Mouse (Mus musculus) forebrain, embryonic 11.5 days (tissue): ENCODE data around the gene Gm20388. TPM values are rescaled to one million over a fixed set of nuclear protein-coding genes. Genes with fewer than 3 reads are reported as not detected.
"Not testable (repeated sequence)": the region's sequence is repeated elsewhere in the genome, so short reads cannot be mapped to it uniquely, and the experiment has no call there.

Source experiments
- ATAC-seq: fragments of 200-750 bp; cut with Nextera tagmentation; replicated peaks from 2 replicates; pipeline ENCODE4 v1.8.0; 2017; ENCODE audit warnings: moderate TSS enrichment; ENCODE audit not compliant: low FRiP score
- DNase-seq: peaks from one replicate; pipeline ENCODE4 v3.0.0-alpha.2; 2017; ENCODE audit warnings: low spot score
- H3K27ac ChIP-seq: fragments of 300-500 bp; sonication (generic); 2 replicates; pipeline ENCODE4 v1.5.1; 2014; ENCODE audit warnings: low read depth, low read length
- H3K27me3 ChIP-seq: fragments of 300-500 bp; sonication (generic); 2 replicates; pipeline ENCODE4 v1.6.1; 2014; ENCODE audit warnings: mild to moderate bottlenecking, low read length, mixed read lengths; ENCODE audit not compliant: control insufficient read depth, insufficient read depth
- H3K36me3 ChIP-seq: fragments of 300-500 bp; sonication (generic); 2 replicates; pipeline ENCODE4 v1.6.1; 2014; ENCODE audit warnings: mild to moderate bottlenecking, low read length, moderate library complexity, mixed read lengths; ENCODE audit not compliant: control insufficient read depth, insufficient read depth
- H3K4me1 ChIP-seq: fragments of 300-500 bp; sonication (generic); replicated peaks from 2 replicates; pipeline ENCODE4 v1.6.1; 2014; ENCODE audit warnings: low read length, mixed read lengths; ENCODE audit not compliant: control insufficient read depth, insufficient read depth
- H3K4me2 ChIP-seq: fragments of 300-500 bp; sonication (generic); 2 replicates; pipeline ENCODE4 v1.6.1; 2014; ENCODE audit warnings: low read depth, mild to moderate bottlenecking, low read length, moderate library complexity, mixed read lengths; ENCODE audit not compliant: severe bottlenecking
- H3K4me3 ChIP-seq: fragments of 300-500 bp; sonication (generic); 2 replicates; pipeline ENCODE4 v1.5.1; 2014; ENCODE audit warnings: low read depth, low read length
- H3K9ac ChIP-seq: fragments of 300-500 bp; sonication (generic); 2 replicates; pipeline ENCODE4 v1.6.1; 2014; ENCODE audit warnings: low read length
- H3K9me3 ChIP-seq: fragments of 300-500 bp; sonication (generic); 2 replicates; pipeline ENCODE4 v1.6.1; 2016; ENCODE audit warnings: low read length, mixed read lengths; ENCODE audit not compliant: control insufficient read depth
- WGBS: fragments of 180-500 bp; shearing (Covaris S2); extraction: QIAGEN DNeasy Blood & Tissue Kit; methylation state at CpG from one replicate; pipeline ENCODE4 v1.1.7; 2014; 5-methylcytosine and 5-hydroxymethylcytosine counted together
- polyA plus RNA-seq: library from polyadenylated mRNA; unstranded; fragments of >200 nt; fragmentation: Nextera tagmentation; extraction: Ambion mirVana; gene quantifications from 2 replicates; pipeline ENCODE4 v1.2.1, GENCODE M21; 2014

Gm20388 gene
- polyA plus RNA-seq, 1 experiment from 2014 or later: not detected

GRCm38 (mm10) chr8:120673298-120673697 lies 762.7 kb downstream of the Gm20388 start:
- Histone ChIP-seq H3K27ac (no peak overlapping the region), H3K36me3 (peaks cover 7% of the 10 kb centered on the region), H3K4me2 (no peak overlapping the region), H3K27me3 (no peaks in the 10 kb centered on the region), H3K4me3 (no peak overlapping the region), H3K9me3 (no peaks in the 10 kb centered on the region), H3K4me1 (no peaks in the 10 kb centered on the region), H3K9ac (no peak overlapping the region)
- DNase-seq: no peak
- 95% methylated on average over 7 of the region's 7 CpGs for WGBS
- ATAC-seq: no peak

GRCm38 (mm10) chr8:120675718-120676117 lies 765.1 kb downstream of the Gm20388 start:
- Histone ChIP-seq H3K9me3 (no peaks in the 10 kb centered on the region), H3K27me3 (no peaks in the 10 kb centered on the region), H3K9ac (no peak overlapping the region), H3K4me2 (no peak overlapping the region), H3K36me3 (peaks cover 4% of the 10 kb centered on the region), H3K4me3 (no peak overlapping the region), H3K27ac (no peak overlapping the region), H3K4me1 (no peaks in the 10 kb centered on the region)
- ATAC-seq (no peak), DNase-seq (no peak)
- WGBS: 79% methylated on average over 8 of the region's 8 CpGs

GRCm38 (mm10) chr8:120678447-120678846 lies 767.8 kb downstream of the Gm20388 start:
- Histone ChIP-seq H3K27ac (no peak overlapping the region), H3K27me3 (no peaks in the 10 kb centered on the region), H3K4me2 (no peak overlapping the region), H3K9ac (no peak overlapping the region), H3K4me3 (no peak overlapping the region), H3K4me1 (no peaks in the 10 kb centered on the region), H3K36me3 (no peaks in the 10 kb centered on the region; the same call in 1 of the 2 replicates), H3K9me3 (no peaks in the 10 kb centered on the region)
- ATAC-seq (peak; percentile 46; the same call in 1 of the 2 replicates), DNase-seq (peak; percentile 91)
- 11% methylated on average over 10 of the region's 10 CpGs for WGBS

- DNase-seq: no peak
- H3K9ac ChIP-seq: no peak overlapping the region
- no peak overlapping the region for H3K27ac ChIP-seq
- no peaks in the 10 kb centered on the region for H3K36me3 ChIP-seq
- ATAC-seq: no peak
- no peak overlapping the region for H3K4me2 ChIP-seq
- no peaks in the 10 kb centered on the region for H3K4me1 ChIP-seq
- H3K27me3 ChIP-seq: no peaks in the 10 kb centered on the region
- H3K4me3 ChIP-seq: no peak overlapping the region
- H3K9me3 ChIP-seq: no peaks in the 10 kb centered on the region
- WGBS: 86% methylated on average over 11 of the region's 11 CpGs
Measured at GRCm38 (mm10) chr8:120679629-120680387, 769.2 kb downstream of the Gm20388 start.

- WGBS: 69% methylated on average over 7 of the region's 7 CpGs
- H3K27me3 ChIP-seq, H3K4me2 ChIP-seq, H3K9me3 ChIP-seq, ATAC-seq, DNase-seq, H3K36me3 ChIP-seq, H3K4me1 ChIP-seq, H3K4me3 ChIP-seq, H3K9ac ChIP-seq, H3K27ac ChIP-seq: not testable (repeated sequence)
Measured at GRCm38 (mm10) chr8:120680405-120680804, 769.8 kb downstream of the Gm20388 start.

GRCm38 (mm10) chr8:120681113-120681512 lies 770.5 kb downstream of the Gm20388 start:
- ATAC-seq (no peak), DNase-seq (no peak)
- H3K4me1 ChIP-seq: no peaks in the 10 kb centered on the region
- no peak overlapping the region for H3K27ac ChIP-seq
- no peaks in the 10 kb centered on the region for H3K27me3 ChIP-seq
- H3K9ac ChIP-seq: no peak overlapping the region
- WGBS: 84% methylated on average over 10 of the region's 10 CpGs
- H3K9me3 ChIP-seq: no peaks in the 10 kb centered on the region
- no peak overlapping the region for H3K4me2 ChIP-seq
- no peak overlapping the region for H3K4me3 ChIP-seq
- H3K36me3 ChIP-seq: no peaks in the 10 kb centered on the region

- no peak overlapping the region for H3K4me3 ChIP-seq
- 18% methylated on average over 10 of the region's 10 CpGs for WGBS
Measured at GRCm38 (mm10) chr8:120683602-120684001, 773.0 kb downstream of the Gm20388 start.

GRCm38 (mm10) chr8:120684082-120684481 lies 773.4 kb downstream of the Gm20388 start:
- Histone ChIP-seq H3K4me2 (no peak overlapping the region), H3K9me3 (no peaks in the 10 kb centered on the region), H3K4me3 (no peak overlapping the region), H3K9ac (no peak overlapping the region), H3K27ac (no peak overlapping the region), H3K36me3 (no peaks in the 10 kb centered on the region), H3K4me1 (no peaks in the 10 kb centered on the region), H3K27me3 (no peaks in the 10 kb centered on the region)
- no peak for ATAC-seq
- 57% methylated on average over 5 of the region's 5 CpGs for WGBS
- no peak for DNase-seq

More at GRCm38 (mm10) chr8:120683602-120684001, 773.0 kb downstream of the Gm20388 start:
- Histone ChIP-seq H3K4me1 (no peaks in the 10 kb centered on the region), H3K27ac (no peak overlapping the region), H3K9me3 (no peaks in the 10 kb centered on the region), H3K27me3 (no peaks in the 10 kb centered on the region), H3K36me3 (no peaks in the 10 kb centered on the region), H3K9ac (no peak overlapping the region), H3K4me2 (no peak overlapping the region)
- peak; percentile 86 for DNase-seq
- ATAC-seq: no peak

- no peaks in the 10 kb centered on the region for H3K4me1 ChIP-seq
- H3K27ac ChIP-seq: no peak overlapping the region
- 83% methylated on average over 5 of the region's 5 CpGs for WGBS
- H3K4me2 ChIP-seq: no peak overlapping the region
- DNase-seq (no peak), ATAC-seq (no peak)
- H3K4me3 ChIP-seq: no peak overlapping the region
- H3K27me3 ChIP-seq: no peaks in the 10 kb centered on the region
- H3K36me3 ChIP-seq: no peaks in the 10 kb centered on the region
- H3K9me3 ChIP-seq: no peaks in the 10 kb centered on the region
- no peak overlapping the region for H3K9ac ChIP-seq
Measured at GRCm38 (mm10) chr8:120685097-120685496, 774.5 kb downstream of the Gm20388 start.
